In the genomic region with DNA sequence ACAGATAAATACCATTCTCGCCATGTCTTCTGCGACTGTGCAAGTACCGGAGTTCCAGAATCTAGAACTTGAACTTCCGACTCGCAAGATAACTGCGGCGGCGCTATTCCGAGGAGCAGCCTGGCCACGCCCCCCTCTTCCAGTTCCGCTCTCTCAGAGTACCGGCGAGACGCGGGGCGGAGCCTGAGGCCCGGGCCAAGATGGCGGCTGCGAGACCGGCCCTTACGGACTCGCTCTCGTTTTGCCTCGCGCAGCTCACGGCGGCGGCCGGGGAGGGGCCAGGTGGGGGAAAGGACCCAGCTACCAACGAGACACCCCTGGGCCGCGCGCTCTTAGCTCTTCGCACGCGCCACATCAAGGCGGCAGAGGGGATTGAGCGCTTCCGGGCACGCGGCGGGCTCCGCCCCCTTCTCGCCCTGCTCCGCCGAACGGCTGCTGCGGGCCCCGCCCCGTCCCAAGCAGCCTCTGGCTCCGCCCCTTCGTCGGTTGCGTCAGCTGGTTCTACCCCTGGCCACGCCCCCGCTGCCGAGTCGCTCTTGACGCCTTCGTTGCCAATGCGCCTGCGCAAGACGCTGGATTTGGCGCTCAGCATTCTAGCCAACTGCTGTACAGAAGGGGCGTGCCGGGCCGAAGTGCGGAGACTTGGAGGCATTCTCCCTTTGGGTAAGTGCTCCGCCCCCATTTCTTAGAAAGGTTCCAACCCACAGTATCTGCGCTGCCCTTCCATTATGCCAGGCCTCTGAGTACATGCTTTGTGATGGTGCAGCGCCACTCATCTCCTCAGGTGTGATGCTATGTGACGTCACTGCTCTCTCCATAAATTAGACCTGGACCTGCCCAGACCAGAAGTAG, we compare ENCODE assay signal across 8 mouse cellular contexts. TPM values are rescaled to one million over a fixed set of nuclear protein-coding genes. Genes with fewer than 3 reads are reported as not detected.
DNase-seq lines count a peak whose midpoint lies in the region; ATAC-seq and TF ChIP-seq lines count a peak whose summit lies in the region.

A gene (minus strand): TSS at position 105 of the 852 bp plus-strand sequence.

- peak within 1 kb of the TSS; percentile 80 to 93 for H3K4me3 ChIP-seq in MEL (ENCODE audit: control insufficient read depth in 1 of 2, insufficient read depth in 1 of 2, low read depth in 2 of 2, low read length in 2 of 2)
- peak within 1 kb of the TSS; percentile 95 for H3K4me3 ChIP-seq in cerebellum, adult 2 months (replicated peaks; ENCODE audit: insufficient read depth, low read depth, low read length)
- peak within 1 kb of the TSS; percentile 77 for H3K4me3 ChIP-seq in forebrain, postnatal 0 days (ENCODE audit: low read depth, low read length)
- H3K4me3 ChIP-seq in lung, embryonic 15.5 days, result peak within 1 kb of the TSS; percentile 67

- TF ChIP-seq RAD21 in MEL (IDR thresholded peaks at IDR 0.05; ENCODE audit: low read depth, low read length), result no peak

- H3K27ac ChIP-seq in MEL (ENCODE audit: control insufficient read depth, low read depth, low read length), result peak within 1 kb of the TSS; percentile 99
- H3K27ac ChIP-seq in cerebellum, adult 2 months (ENCODE audit: insufficient read depth, low read length), result peak within 1 kb of the TSS; percentile 96
- peak within 1 kb of the TSS; percentile 98 for H3K27ac ChIP-seq in forebrain, postnatal 0 days (ENCODE audit: low read depth, low read length)
- H3K27ac ChIP-seq in lung, embryonic 15.5 days, result peak within 1 kb of the TSS; percentile 98

- TF ChIP-seq EP300 in MEL (IDR thresholded peaks at IDR 0.05; ENCODE audit: low read depth in 1 of 2, low read length in 2 of 2), result no peak

- H3K9ac ChIP-seq in MEL (ENCODE audit: control insufficient read depth, low read depth, low read length, poor library complexity, severe bottlenecking), result peak within 1 kb of the TSS; percentile 94
- H3K9ac ChIP-seq in forebrain, postnatal 0 days, result peak within 1 kb of the TSS; percentile 79
- H3K9ac ChIP-seq in lung, embryonic 15.5 days, result peak within 1 kb of the TSS; percentile 79

- H3K27me3 ChIP-seq in MEL (ENCODE audit: control insufficient read depth in 1 of 2, insufficient read depth in 2 of 2, low read length in 2 of 2), result no peaks in the 10 kb centered on the region
- H3K27me3 ChIP-seq in cerebellum, adult 2 months (ENCODE audit: control insufficient read depth, insufficient read depth, low read length), result no peaks in the 10 kb centered on the region
- H3K27me3 ChIP-seq in forebrain, postnatal 0 days (ENCODE audit: insufficient read depth, low read length), result no peaks in the 10 kb centered on the region
- H3K27me3 ChIP-seq in lung, embryonic 15.5 days, result no peaks in the 10 kb centered on the region

- peak; percentile 99 for DNase-seq in MEL (ENCODE audit: low read depth, low spot score)
- peak; percentile 99 to 100 for DNase-seq in cerebellum, adult 2 months
- peak; percentile 100 for DNase-seq in forebrain, postnatal 0 days
- peak; percentile 100 for DNase-seq in heart, postnatal 4 days
- peak; percentile 98 for DNase-seq in layer of hippocampus, adult 8-10 months (ENCODE audit: low spot score in 2 of 2)
- DNase-seq in ovary, adult 18-20 months (ENCODE audit: low spot score), result peak; percentile 100
- DNase-seq in thymus, postnatal 0 days (ENCODE audit: low spot score), result peak; percentile 100

- H3K9me3 ChIP-seq in MEL (replicated peaks; ENCODE audit: insufficient read depth, low read length), result no peaks in the 10 kb centered on the region
- no peaks in the 10 kb centered on the region for H3K9me3 ChIP-seq in forebrain, postnatal 0 days (ENCODE audit: low read length)
- no peaks in the 10 kb centered on the region for H3K9me3 ChIP-seq in lung, embryonic 15.5 days

- H3K4me2 ChIP-seq in forebrain, postnatal 0 days (ENCODE audit: low read depth), result peak within 1 kb of the TSS; percentile 77
- peak within 1 kb of the TSS; percentile 74 for H3K4me2 ChIP-seq in lung, embryonic 15.5 days

- peak in 2 of 3 experiments; percentile 12 to 28; a peak in 2 of 6 replicates for TF ChIP-seq CTCF in MEL (IDR thresholded peaks at IDR 0.05 in 2 of 3, conservative IDR thresholded peaks at IDR 0.05 in 1 of 3; ENCODE audit: control insufficient read depth in 1 of 3, insufficient read depth in 1 of 3, low read depth in 2 of 3, low read length in 3 of 3, poor library complexity in 1 of 3, severe bottlenecking in 1 of 3)
- 0 out of 2 replicates have a peak, but pooled peaks have one; percentile 3 for TF ChIP-seq CTCF in cerebellum, adult 2 months (IDR thresholded peaks at IDR 0.05; ENCODE audit: borderline replicate concordance, insufficient read depth, low read depth, low read length)
- TF ChIP-seq CTCF in forebrain, postnatal 0 days (IDR thresholded peaks at IDR 0.05; ENCODE audit: low read depth), result peak; percentile 62

- peak; percentile 41 to 70; a peak in 2 of 4 replicates for TF ChIP-seq POLR2A in MEL (IDR thresholded peaks at IDR 0.05; ENCODE audit: control insufficient read depth in 1 of 2, insufficient read depth in 1 of 2, low read depth in 1 of 2, low read length in 2 of 2, poor library complexity in 1 of 2)
- TF ChIP-seq POLR2A in cerebellum, adult 2 months (IDR thresholded peaks at IDR 0.05; ENCODE audit: borderline replicate concordance, insufficient read depth, low read length), result peak; percentile 49; the same call in 1 of the 2 replicates

- peaks cover 6% of the 10 kb centered on the region for H3K79me2 ChIP-seq in MEL (ENCODE audit: control insufficient read depth, insufficient read depth, low read length, poor library complexity)

- H3K36me3 ChIP-seq in MEL (ENCODE audit: control insufficient read depth in 1 of 2, insufficient read depth in 2 of 2, low read length in 2 of 2), result peaks cover 0 to 7% of the 10 kb centered on the region in 2 experiments; a peak in 2 of 4 replicates
- peaks cover 21% of the 10 kb centered on the region for H3K36me3 ChIP-seq in forebrain, postnatal 0 days (ENCODE audit: insufficient read depth)
- H3K36me3 ChIP-seq in lung, embryonic 15.5 days, result peaks cover 36% of the 10 kb centered on the region

- under 1% methylated on average over 72 of the region's 72 CpGs for WGBS in cerebellum, adult 2 months
- WGBS in forebrain, postnatal 0 days, result 2% methylated on average over 71 of the region's 72 CpGs
- WGBS in lung, embryonic 15.5 days, result under 1% methylated on average over 68 of the region's 72 CpGs

- H3K4me1 ChIP-seq in MEL (ENCODE audit: control insufficient read depth in 1 of 2, insufficient read depth in 2 of 2, low read length in 2 of 2), result peaks cover 0 to 11% of the 10 kb centered on the region in 2 experiments; a peak in 3 of 4 replicates
- H3K4me1 ChIP-seq in cerebellum, adult 2 months (ENCODE audit: control insufficient read depth, insufficient read depth, low read length), result peaks cover 11% of the 10 kb centered on the region
- no peaks in the 10 kb centered on the region; the same call in 1 of the 2 replicates for H3K4me1 ChIP-seq in forebrain, postnatal 0 days (ENCODE audit: insufficient read depth)
- peaks cover 21% of the 10 kb centered on the region for H3K4me1 ChIP-seq in lung, embryonic 15.5 days

- ATAC-seq in forebrain, postnatal 0 days, result peak; percentile 94
- peak; percentile 92 for ATAC-seq in lung, embryonic 15.5 days (ENCODE audit: borderline replicate concordance, extremely low read depth, low FRiP score, low TSS enrichment)

TF ChIP-seq in MEL, 35 proteins besides CTCF, POLR2A, EP300 and RAD21 (continues in another document):
- TF ChIP-seq SMC3 (IDR thresholded peaks at IDR 0.05; ENCODE audit: low read depth, low read length) (no peak), TBP (IDR thresholded peaks at IDR 0.05; ENCODE audit: low read depth, low read length) (peak; percentile 66), ZMIZ1 (IDR thresholded peaks at IDR 0.05; ENCODE audit: low read depth, low read length) (peak; percentile 53), MAFK (IDR thresholded peaks at IDR 0.05; ENCODE audit: borderline replicate concordance, low read depth, low read length) (no peak), MXI1 (IDR thresholded peaks at IDR 0.05; ENCODE audit: low read depth, low read length) (peak; percentile 70), GATA1 (IDR thresholded peaks at IDR 0.05; ENCODE audit: low read depth, low read length) (peak; percentile 64; the same call in 1 of the 2 replicates), BHLHE40 (IDR thresholded peaks at IDR 0.05; ENCODE audit: borderline replicate concordance, low read depth, low read length) (no peak; the same call in 1 of the 2 replicates), MYC (IDR thresholded peaks at IDR 0.05; ENCODE audit: low read depth, low read length) (no peak), CHD2 (IDR thresholded peaks at IDR 0.05; ENCODE audit: low read length) (no peak), ETS1 (IDR thresholded peaks at IDR 0.05; ENCODE audit: low read depth, low read length) (peak; percentile 52; the same call in 1 of the 2 replicates), ELF1 (IDR thresholded peaks at IDR 0.05; ENCODE audit: low read depth, low read length) (peak; percentile 80), MYB (IDR thresholded peaks at IDR 0.05; ENCODE audit: low read depth, low read length) (no peak), USF2 (IDR thresholded peaks at IDR 0.05; ENCODE audit: borderline replicate concordance in 1 of 2, insufficient read depth in 1 of 2, low read depth in 1 of 2, low read length in 2 of 2) (no peak), JUND (IDR thresholded peaks at IDR 0.05; ENCODE audit: low read depth, low read length) (no peak), MEF2A (IDR thresholded peaks at IDR 0.05; ENCODE audit: extremely low read depth, insufficient replicate concordance, low read depth, low read length, poor library complexity, severe bottlenecking) (no peak), SIN3A (IDR thresholded peaks at IDR 0.05; ENCODE audit: low read length) (peak; percentile 74), POLR2AphosphoS5 (IDR thresholded peaks at IDR 0.05; ENCODE audit: borderline replicate concordance, low read depth, low read length) (no peak), TCF12 (IDR thresholded peaks at IDR 0.05; ENCODE audit: low read depth, low read length) (peak; percentile 69; the same call in 1 of the 2 replicates), MAX (IDR thresholded peaks at IDR 0.05; ENCODE audit: low read length) (peak; percentile 80; the same call in 1 of the 2 replicates), USF1 (IDR thresholded peaks at IDR 0.05; ENCODE audit: low read depth, low read length) (peak; percentile 73)

RNA-seq across cellular contexts. Expression of the gene that starts here (rescaled TPM):
- total RNA-seq in MEL (2012; rRNA removed), result 1.2 and 1.5 TPM in 2 replicates
- polyA plus RNA-seq in MEL (2012; ENCODE audit: insufficient read depth in 1 of 2, insufficient read length in 2 of 2, low read depth in 1 of 2, low replicate concordance in 2 of 2, missing spikeins in 1 of 2), result under 1 TPM in 1 of 2 experiments, not detected in 1; 0.96 TPM
- 2.6 and 2.8 TPM in 2 replicates for polyA plus RNA-seq in cerebellum, adult 2 months (2012; rRNA removed)
- total RNA-seq in forebrain, postnatal 0 days (2014; rRNA removed), result 5.2 and 6.7 TPM in 2 replicates
- polyA plus RNA-seq in forebrain, postnatal 0 days (2015; fragmentation: Nextera tagmentation; extraction: Ambion mirVana), result 3.9 and 4.6 TPM in 2 replicates
- total RNA-seq in heart, postnatal 4 days (2021), result 1 to 10 TPM; 5.3 to 6.8 TPM
- total RNA-seq in layer of hippocampus, adult 8-10 months (2022), result 1 to 10 TPM; 3.5 to 5.0 (median 3.7) TPM
- polyA plus RNA-seq in lung, embryonic 15.5 days (2015; fragmentation: Nextera tagmentation; extraction: Ambion mirVana), result 8.2 and 9.1 TPM in 2 replicates
- 4.8 and 5.5 TPM in 2 replicates for polyA plus RNA-seq in thymus, postnatal 0 days (2015; fragmentation: Nextera tagmentation; extraction: Ambion mirVana)

Comparison
In these comparisons a context has a peak if more than half of its experiments do, and no peak if none do; other contexts are left out.
1. Peak in every context shown above with its lines: DNase-seq, ATAC-seq, H3K4me3 ChIP-seq and H3K27ac ChIP-seq.
2. CTCF ChIP-seq: peak in every context shown above with its lines; median percentile 62 in forebrain, postnatal 0 days; 20 in MEL; 3 in cerebellum, adult 2 months.